Mouse (Mus musculus) embryonic fibroblast, embryonic 13.5 days (primary cell): ENCODE results near the gene Ctnnd2. TPM values are rescaled to one million over a fixed set of nuclear protein-coding genes. Genes with fewer than 3 reads are reported as not detected.

Experiments
- H3K27ac ChIP-seq: 2 replicates; pipeline ENCODE4 v1.5.1; 2012; ENCODE audit warnings: low read length, control low read depth, inconsistent platforms; ENCODE audit not compliant: insufficient read depth
- H3K4me1 ChIP-seq: 2 replicates; pipeline ENCODE4 v1.6.1; 2011; ENCODE audit warnings: low read length; ENCODE audit not compliant: control insufficient read depth, insufficient read depth
- H3K4me3 ChIP-seq: 2 replicates; pipeline ENCODE4 v1.5.1; 2011; ENCODE audit warnings: mild to moderate bottlenecking, control low read depth, low read length; ENCODE audit not compliant: insufficient read depth
- CTCF ChIP-seq: IDR thresholded peaks from 2 replicates; pipeline ENCODE4 v1.5.1; 2011; ENCODE audit warnings: mild to moderate bottlenecking, control low read depth, low read length, moderate library complexity, borderline replicate concordance; ENCODE audit not compliant: insufficient read depth
- POLR2A ChIP-seq: IDR thresholded peaks from 2 replicates; pipeline ENCODE4 v1.6.1; 2011; ENCODE audit warnings: low read depth, mild to moderate bottlenecking, control low read depth, low read length, moderate library complexity
- polyA plus RNA-seq: library from polyadenylated mRNA; stranded (reverse); fragments of >200 nt; gene quantifications from 2 replicates; pipeline ENCODE4 v1.2.4, GENCODE M21; 2011; ENCODE audit warnings: low read depth; ENCODE audit not compliant: missing spikeins, insufficient read length

The Ctnnd2 gene
- polyA plus RNA-seq, 1 experiment = 6.5 TPM

- Histone ChIP-seq H3K4me3 (no peak overlapping the region), H3K27ac (no peak overlapping the region), H3K4me1 (no peaks in the 10 kb centered on the region; the same call in 1 of the 2 replicates)
- TF ChIP-seq CTCF (no peak), POLR2A (no peak)
Measured at GRCm38 (mm10) chr15:30562375-30562774, 390.0 kb downstream of the Ctnnd2 start.

GRCm38 (mm10) chr15:30564594-30564993, 392.2 kb downstream of the Ctnnd2 start:
- no peak overlapping the region for H3K27ac ChIP-seq
- no peaks in the 10 kb centered on the region; the same call in 1 of the 2 replicates for H3K4me1 ChIP-seq
- TF ChIP-seq POLR2A (no peak), CTCF (no peak)
- no peak overlapping the region for H3K4me3 ChIP-seq

- Histone ChIP-seq H3K4me3 (no peak overlapping the region), H3K4me1 (no peaks in the 10 kb centered on the region), H3K27ac (no peak overlapping the region)
- TF ChIP-seq CTCF = no peak
- TF ChIP-seq POLR2A = no peak
Measured at GRCm38 (mm10) chr15:30570254-30570800, 397.9 kb downstream of the Ctnnd2 start.

GRCm38 (mm10) chr15:30587446-30587845, 415.1 kb downstream of the Ctnnd2 start:
- Histone ChIP-seq H3K4me1 (no peaks in the 10 kb centered on the region), H3K27ac (no peak overlapping the region), H3K4me3 (no peak overlapping the region)
- no peak for TF ChIP-seq CTCF
- TF ChIP-seq POLR2A = no peak

- Histone ChIP-seq H3K4me3 (no peak overlapping the region), H3K27ac (no peak overlapping the region), H3K4me1 (no peaks in the 10 kb centered on the region)
- TF ChIP-seq CTCF (no peak), POLR2A (no peak)
Measured at GRCm38 (mm10) chr15:30590865-30591264, 418.5 kb downstream of the Ctnnd2 start.

GRCm38 (mm10) chr15:30595507-30595906, 423.1 kb downstream of the Ctnnd2 start:
- Histone ChIP-seq H3K27ac (no peak overlapping the region), H3K4me1 (no peaks in the 10 kb centered on the region), H3K4me3 (no peak overlapping the region)
- TF ChIP-seq CTCF (no peak), POLR2A (no peak)

- no peak for TF ChIP-seq CTCF
- no peak for TF ChIP-seq POLR2A
- no peaks in the 10 kb centered on the region for H3K4me1 ChIP-seq
- no peak overlapping the region for H3K27ac ChIP-seq
- H3K4me3 ChIP-seq = no peak overlapping the region
Measured at GRCm38 (mm10) chr15:30610613-30611012, 438.2 kb downstream of the Ctnnd2 start.

GRCm38 (mm10) chr15:30615451-30615850, 443.1 kb downstream of the Ctnnd2 start:
- H3K27ac ChIP-seq = no peak overlapping the region
- no peak overlapping the region for H3K4me3 ChIP-seq
- no peaks in the 10 kb centered on the region for H3K4me1 ChIP-seq
- TF ChIP-seq CTCF = no peak
- no peak for TF ChIP-seq POLR2A

GRCm38 (mm10) chr15:30616861-30617260, 444.5 kb downstream of the Ctnnd2 start:
- Histone ChIP-seq H3K27ac (no peak overlapping the region), H3K4me3 (no peak overlapping the region), H3K4me1 (no peaks in the 10 kb centered on the region)
- no peak for TF ChIP-seq POLR2A

- TF ChIP-seq POLR2A (no peak), CTCF (no peak)
- H3K27ac ChIP-seq = no peak overlapping the region
- H3K4me1 ChIP-seq = no peaks in the 10 kb centered on the region
- H3K4me3 ChIP-seq = no peak overlapping the region
Measured at GRCm38 (mm10) chr15:30617932-30618331, 445.5 kb downstream of the Ctnnd2 start.

GRCm38 (mm10) chr15:30628524-30628923, 456.1 kb downstream of the Ctnnd2 start:
- peaks cover 11% of the 10 kb centered on the region for H3K4me1 ChIP-seq
- no peak overlapping the region for H3K27ac ChIP-seq
- no peak overlapping the region for H3K4me3 ChIP-seq
- no peak for TF ChIP-seq CTCF
- TF ChIP-seq POLR2A = no peak
